Mouse (Mus musculus) midbrain, embryonic 16.5 days (tissue): ENCODE results near the gene AI854703. TPM values are rescaled to one million over a fixed set of nuclear protein-coding genes. Genes with fewer than 3 reads are reported as not detected.
A peak's percentile ranks its signal among the peaks of the same experiment; 100 is the strongest.

Experiments
- ATAC-seq: fragments of 200-750 bp; cut with Nextera tagmentation; 2 replicates; pipeline ENCODE4 v1.8.0; 2017; ENCODE audit warnings: moderate TSS enrichment
- H3K27ac ChIP-seq: fragments of 300-500 bp; sonication (generic); 2 replicates; pipeline ENCODE4 v1.5.1; 2014; ENCODE audit warnings: mild to moderate bottlenecking, low read length, mixed read lengths
- H3K27me3 ChIP-seq: fragments of 300-500 bp; sonication (generic); 2 replicates; pipeline ENCODE4 v1.6.1; 2014; ENCODE audit warnings: low read depth, low read length, mixed read lengths; ENCODE audit not compliant: control insufficient read depth, insufficient read depth
- H3K36me3 ChIP-seq: fragments of 300-500 bp; sonication (generic); 2 replicates; pipeline ENCODE4 v1.6.1; 2014; ENCODE audit warnings: mild to moderate bottlenecking, low read length, moderate library complexity, mixed read lengths; ENCODE audit not compliant: control insufficient read depth, insufficient read depth
- H3K4me1 ChIP-seq: fragments of 300-500 bp; sonication (generic); 2 replicates; pipeline ENCODE4 v1.6.1; 2014; ENCODE audit warnings: mild to moderate bottlenecking, low read length, mixed read lengths; ENCODE audit not compliant: control insufficient read depth, insufficient read depth
- H3K4me2 ChIP-seq: fragments of 300-500 bp; sonication (generic); 2 replicates; pipeline ENCODE4 v1.6.1; 2014; ENCODE audit warnings: mild to moderate bottlenecking, low read length, mixed read lengths
- H3K4me3 ChIP-seq: fragments of 300-500 bp; sonication (generic); 2 replicates; pipeline ENCODE4 v1.5.1; 2014; ENCODE audit warnings: low read depth, mild to moderate bottlenecking, low read length, moderate library complexity, mixed read lengths
- H3K9ac ChIP-seq: fragments of 300-500 bp; sonication (generic); 2 replicates; pipeline ENCODE4 v1.6.1; 2014; ENCODE audit warnings: low read depth, low read length, mixed read lengths
- H3K9me3 ChIP-seq: fragments of 300-500 bp; sonication (generic); replicated peaks from 2 replicates; pipeline ENCODE4 v1.6.1; 2014; ENCODE audit warnings: mild to moderate bottlenecking, low read length, mixed read lengths; ENCODE audit not compliant: control insufficient read depth, poor library complexity, severe bottlenecking
- WGBS: fragments of 180-500 bp; shearing (Covaris S2); extraction: QIAGEN DNeasy Blood & Tissue Kit; methylation state at CpG from one replicate; pipeline ENCODE4 v1.1.7; 2014; 5-methylcytosine and 5-hydroxymethylcytosine counted together
- polyA plus RNA-seq: library from polyadenylated mRNA; unstranded; fragments of >200 nt; fragmentation: Nextera tagmentation; extraction: Ambion mirVana; gene quantifications from 2 replicates; pipeline ENCODE4 v1.2.1, GENCODE M21; 2015

Gene AI854703
- polyA plus RNA-seq, 1 experiment from 2014 or later, result 27.4 TPM

GRCm38 (mm10) chr6:48626984-48627383 lies 420 bp downstream of the AI854703 start:
- no peak overlapping the region for H3K27ac ChIP-seq
- H3K36me3 ChIP-seq, result no peaks in the 10 kb centered on the region
- H3K4me3 ChIP-seq, result peak overlapping the region; percentile 51
- peaks cover 17% of the 10 kb centered on the region for H3K4me1 ChIP-seq
- peaks cover 5% of the 10 kb centered on the region for H3K27me3 ChIP-seq
- peak overlapping the region; percentile 82 for H3K4me2 ChIP-seq
- no peaks in the 10 kb centered on the region for H3K9me3 ChIP-seq
- WGBS, result under 1% methylated on average over 32 of the region's 32 CpGs
- H3K9ac ChIP-seq, result peak overlapping the region; percentile 74
- peak; percentile 46 for ATAC-seq

- Histone ChIP-seq H3K4me2 (peak overlapping the region; percentile 82), H3K4me1 (peaks cover 17% of the 10 kb centered on the region), H3K36me3 (no peaks in the 10 kb centered on the region), H3K4me3 (peak overlapping the region; percentile 51), H3K27me3 (peaks cover 5% of the 10 kb centered on the region), H3K27ac (no peak overlapping the region), H3K9me3 (no peaks in the 10 kb centered on the region), H3K9ac (peak overlapping the region; percentile 74)
- no peak for ATAC-seq
- 0% methylated on average over 7 of the region's 7 CpGs for WGBS
Measured at GRCm38 (mm10) chr6:48627511-48627924, 954 bp downstream of the AI854703 start.

GRCm38 (mm10) chr6:48628377-48628776 lies 1.8 kb downstream of the AI854703 start:
- H3K4me2 ChIP-seq, result peak overlapping the region; percentile 79; the same call in 1 of the 2 replicates

DNA sequence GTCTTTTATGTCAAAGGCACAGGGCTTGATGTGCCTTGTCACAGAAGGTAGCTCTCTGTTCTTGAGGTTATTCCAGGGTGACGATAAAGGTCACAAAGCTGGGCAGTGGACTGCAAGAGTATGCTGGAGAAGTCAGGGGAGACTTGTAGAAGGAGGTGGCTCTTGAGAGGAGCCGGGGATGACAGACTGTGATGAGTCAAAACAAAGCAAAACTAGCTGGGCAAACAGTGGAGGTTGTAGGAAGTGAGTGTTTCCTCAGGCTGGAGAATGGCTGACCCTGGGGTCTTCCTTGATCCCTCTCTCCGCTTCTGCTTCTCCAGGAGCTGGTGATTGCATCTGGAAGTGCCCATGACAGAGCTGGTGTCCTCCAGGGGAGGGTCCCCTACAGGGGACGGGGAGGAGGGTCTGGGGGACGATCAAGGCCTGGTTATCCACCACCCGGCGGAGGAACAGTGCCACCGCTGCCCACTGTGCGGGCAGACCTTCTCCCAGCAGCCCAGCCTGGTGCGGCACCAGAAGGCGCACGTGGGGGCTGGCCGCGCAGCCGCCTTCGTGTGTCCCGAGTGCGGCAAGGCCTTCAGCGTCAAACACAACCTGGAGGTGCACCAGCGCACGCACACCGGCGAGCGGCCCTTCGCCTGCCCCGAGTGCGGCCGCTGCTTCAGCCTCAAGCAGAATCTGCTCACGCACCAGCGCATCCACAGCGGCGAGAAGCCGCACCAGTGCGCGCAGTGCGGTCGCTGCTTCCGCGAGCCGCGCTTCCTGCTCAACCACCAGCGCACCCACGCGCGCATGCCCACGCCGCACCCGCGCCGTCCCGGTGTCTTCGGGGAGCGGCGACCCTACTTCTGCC lies 2.5 kb downstream of the AI854703 start:
- 4% methylated on average over 54 of the region's 54 CpGs for WGBS
- H3K36me3 ChIP-seq, result no peaks in the 10 kb centered on the region
- peaks cover 5% of the 10 kb centered on the region for H3K27me3 ChIP-seq
- ATAC-seq, result peak; percentile 73
- peak overlapping the region; percentile 76 for H3K9ac ChIP-seq
- H3K4me2 ChIP-seq, result peak overlapping the region; percentile 79
- no peaks in the 10 kb centered on the region for H3K9me3 ChIP-seq
- H3K4me1 ChIP-seq, result peaks cover 17% of the 10 kb centered on the region
- peak overlapping the region; percentile 48 for H3K4me3 ChIP-seq
- H3K27ac ChIP-seq, result peak overlapping the region; percentile 59

More at GRCm38 (mm10) chr6:48628377-48628776, 1.8 kb downstream of the AI854703 start:
- H3K36me3 ChIP-seq, result no peaks in the 10 kb centered on the region
- peaks cover 5% of the 10 kb centered on the region for H3K27me3 ChIP-seq
- no peak overlapping the region for H3K27ac ChIP-seq
- no peak for ATAC-seq
- no peak overlapping the region for H3K4me3 ChIP-seq
- H3K4me1 ChIP-seq, result peaks cover 17% of the 10 kb centered on the region
- no peaks in the 10 kb centered on the region for H3K9me3 ChIP-seq
- WGBS, result 82% methylated on average over 3 of the region's 3 CpGs
- 0 out of 2 replicates have a peak overlapping the region, but pooled peaks have one; percentile 76 for H3K9ac ChIP-seq

DNA sequence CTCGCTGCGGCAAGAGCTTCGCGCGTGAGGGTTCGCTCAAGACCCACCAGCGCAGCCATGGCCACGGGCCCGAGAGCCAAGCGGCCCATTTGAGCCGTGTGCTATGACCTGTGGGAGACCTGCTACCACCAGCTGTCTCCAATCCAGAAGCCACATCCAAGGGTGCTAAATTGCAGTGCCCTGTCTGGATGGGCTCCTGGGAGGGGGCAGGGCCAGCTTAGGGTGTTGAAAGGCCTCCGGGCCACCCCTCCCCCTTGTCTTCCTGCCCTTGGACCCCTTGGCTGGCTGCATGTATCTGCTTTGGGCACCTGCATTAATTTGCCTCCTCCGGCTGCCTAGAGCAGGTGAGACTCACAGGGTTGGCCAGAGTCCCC lies 3.1 kb downstream of the AI854703 start:
- no peaks in the 10 kb centered on the region for H3K36me3 ChIP-seq
- ATAC-seq, result peak; percentile 29
- H3K4me2 ChIP-seq, result peak overlapping the region; percentile 79
- WGBS, result 14% methylated on average over 13 of the region's 13 CpGs
- peak overlapping the region; percentile 59 for H3K27ac ChIP-seq
- peaks cover 5% of the 10 kb centered on the region for H3K27me3 ChIP-seq
- peaks cover 17% of the 10 kb centered on the region for H3K4me1 ChIP-seq
- H3K4me3 ChIP-seq, result peak overlapping the region; percentile 48
- H3K9me3 ChIP-seq, result no peaks in the 10 kb centered on the region
- H3K9ac ChIP-seq, result peak overlapping the region; percentile 76

GRCm38 (mm10) chr6:48630831-48631230 lies 4.3 kb downstream of the AI854703 start:
- H3K36me3 ChIP-seq, result no peaks in the 10 kb centered on the region
- no peak overlapping the region for H3K9ac ChIP-seq
- ATAC-seq, result no peak
- H3K9me3 ChIP-seq, result no peaks in the 10 kb centered on the region
- H3K4me3 ChIP-seq, result no peak overlapping the region
- H3K4me2 ChIP-seq, result no peak overlapping the region
- H3K4me1 ChIP-seq, result peaks cover 17% of the 10 kb centered on the region
- H3K27ac ChIP-seq, result no peak overlapping the region
- peaks cover 5% of the 10 kb centered on the region for H3K27me3 ChIP-seq
- 89% methylated on average over 8 of the region's 8 CpGs for WGBS

DNA sequence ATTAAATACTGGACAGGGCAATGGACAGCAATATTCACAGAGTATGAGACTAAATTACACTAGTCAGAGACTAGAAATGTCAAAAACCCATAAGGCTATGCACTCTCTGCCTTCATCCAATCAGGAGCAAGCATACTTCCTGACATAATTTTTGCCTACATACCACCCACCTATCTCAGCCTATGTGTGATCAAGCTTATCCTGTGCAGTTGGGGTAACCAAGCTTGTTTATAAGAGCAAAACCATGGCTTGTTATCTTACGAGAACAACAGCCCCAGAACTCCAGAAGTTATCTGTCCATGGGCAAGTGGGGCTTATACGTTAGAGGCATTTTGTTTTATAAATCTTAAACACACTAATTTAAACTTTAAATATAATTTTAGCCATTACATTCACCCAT lies 8.5 kb downstream of the AI854703 start:
- Histone ChIP-seq H3K9me3 (no peaks in the 10 kb centered on the region), H3K36me3 (no peaks in the 10 kb centered on the region), H3K4me3 (no peak overlapping the region), H3K27me3 (no peaks in the 10 kb centered on the region), H3K27ac (no peak overlapping the region), H3K9ac (no peak overlapping the region), H3K4me1 (no peaks in the 10 kb centered on the region), H3K4me2 (no peak overlapping the region)
- no peak for ATAC-seq
- 85% methylated on average over 2 of the region's 2 CpGs for WGBS

DNA sequence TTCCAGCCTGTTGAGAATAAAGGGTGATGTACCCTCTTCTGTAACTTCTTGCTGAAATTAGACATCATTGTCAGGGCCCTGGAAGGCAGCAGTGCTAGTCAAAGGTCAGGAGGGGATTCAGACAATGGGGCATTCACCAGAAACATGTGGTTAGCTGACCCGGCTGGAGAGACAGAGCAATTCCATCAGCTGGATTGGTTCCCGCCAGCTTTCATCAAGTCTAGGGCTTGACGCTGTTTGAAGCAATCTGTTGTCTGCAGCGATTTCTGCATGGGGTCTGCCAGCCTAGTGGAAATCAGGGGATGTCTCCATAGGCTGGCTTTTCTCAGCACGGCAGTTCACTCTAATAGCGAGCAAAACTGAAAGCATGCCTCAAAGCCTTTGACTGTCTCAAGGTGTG lies 10.0 kb downstream of the AI854703 start:
- H3K9me3 ChIP-seq, result no peaks in the 10 kb centered on the region
- no peak for ATAC-seq
- WGBS, result 47% methylated on average over 6 of the region's 6 CpGs

GRCm38 (mm10) chr6:48637811-48638500 lies 11.4 kb downstream of the AI854703 start:
- H3K9me3 ChIP-seq, result no peaks in the 10 kb centered on the region
- H3K27ac ChIP-seq, result no peak overlapping the region
- no peaks in the 10 kb centered on the region for H3K27me3 ChIP-seq
- H3K4me3 ChIP-seq, result no peak overlapping the region
- H3K4me1 ChIP-seq, result no peaks in the 10 kb centered on the region
- no peak overlapping the region for H3K9ac ChIP-seq
- no peak overlapping the region for H3K4me2 ChIP-seq
- no peaks in the 10 kb centered on the region for H3K36me3 ChIP-seq
- WGBS, result 62% methylated on average over 6 of the region's 6 CpGs
- no peak for ATAC-seq

More for the DNA sequence above, 10.0 kb downstream of the AI854703 start:
- Histone ChIP-seq H3K9ac (no peak overlapping the region), H3K4me3 (no peak overlapping the region), H3K36me3 (no peaks in the 10 kb centered on the region), H3K27me3 (no peaks in the 10 kb centered on the region), H3K4me1 (no peaks in the 10 kb centered on the region), H3K27ac (no peak overlapping the region), H3K4me2 (no peak overlapping the region)
